Mouse (Mus musculus) ES-E14 (cell line): ENCODE data around the gene Cd86.

Source experiments
- CHD2 ChIP-seq: IDR thresholded peaks from 2 replicates; pipeline ENCODE4 v1.6.1; 2014; ENCODE audit warnings: mild to moderate bottlenecking, low read depth, low read length, inconsistent platforms
- HCFC1 ChIP-seq: IDR thresholded peaks from 2 replicates; pipeline ENCODE4 v1.6.1; 2012; ENCODE audit warnings: low read length, inconsistent platforms, borderline replicate concordance; ENCODE audit not compliant: insufficient read depth
- MAFK ChIP-seq: IDR thresholded peaks from 2 replicates; pipeline ENCODE4 v1.6.1; 2014; ENCODE audit warnings: mild to moderate bottlenecking, low read depth, low read length, inconsistent platforms; ENCODE audit not compliant: insufficient read depth

GRCm38 (mm10) chr16:36645124-36645523, 20.8 kb downstream of the Cd86 start:
- TF ChIP-seq MAFK (no peak), CHD2 (no peak), HCFC1 (no peak)
